Mouse (Mus musculus): ENCODE data around the gene Tmem132d. TPM values are rescaled to one million over a fixed set of nuclear protein-coding genes. Genes with fewer than 3 reads are reported as not detected.

The Tmem132d gene
- polyA plus RNA-seq, 1 experiment, result not detected

- H3K4me3 ChIP-seq (ENCODE audit: insufficient read depth, low read length), result no peak overlapping the region
- TF ChIP-seq CTCF (IDR thresholded peaks at IDR 0.05; ENCODE audit: borderline replicate concordance, insufficient read depth, low read length) (no peak), POLR2A (IDR thresholded peaks at IDR 0.05; ENCODE audit: low read depth, low read length) (no peak)
- H3K4me1 ChIP-seq (ENCODE audit: control insufficient read depth, insufficient read depth, low read length), result no peaks in the 10 kb centered on the region
- H3K27ac ChIP-seq (ENCODE audit: insufficient read depth, low read length), result no peak overlapping the region
Measured at GRCm38 (mm10) chr5:127874461-127874860, 558.4 kb downstream of the Tmem132d start.

GRCm38 (mm10) chr5:127865157-127865556 is 567.7 kb downstream of the Tmem132d start:
- Histone ChIP-seq H3K27ac (ENCODE audit: insufficient read depth, low read length) (no peak overlapping the region), H3K4me1 (ENCODE audit: control insufficient read depth, insufficient read depth, low read length) (no peaks in the 10 kb centered on the region), H3K4me3 (ENCODE audit: insufficient read depth, low read length) (no peak overlapping the region)
- TF ChIP-seq CTCF (IDR thresholded peaks at IDR 0.05; ENCODE audit: borderline replicate concordance, insufficient read depth, low read length), result no peak
- TF ChIP-seq POLR2A (IDR thresholded peaks at IDR 0.05; ENCODE audit: low read depth, low read length), result no peak

GRCm38 (mm10) chr5:127859719-127860118 is 573.2 kb downstream of the Tmem132d start:
- Histone ChIP-seq H3K4me3 (ENCODE audit: insufficient read depth, low read length) (no peak overlapping the region), H3K27ac (ENCODE audit: insufficient read depth, low read length) (no peak overlapping the region), H3K4me1 (ENCODE audit: control insufficient read depth, insufficient read depth, low read length) (no peaks in the 10 kb centered on the region)
- TF ChIP-seq CTCF (IDR thresholded peaks at IDR 0.05; ENCODE audit: borderline replicate concordance, insufficient read depth, low read length) (no peak), POLR2A (IDR thresholded peaks at IDR 0.05; ENCODE audit: low read depth, low read length) (no peak)

GRCm38 (mm10) chr5:127852305-127852704 is 580.6 kb downstream of the Tmem132d start:
- Histone ChIP-seq H3K4me3 (ENCODE audit: insufficient read depth, low read length) (no peak overlapping the region), H3K27ac (ENCODE audit: insufficient read depth, low read length) (no peak overlapping the region), H3K4me1 (ENCODE audit: control insufficient read depth, insufficient read depth, low read length) (no peaks in the 10 kb centered on the region)
- TF ChIP-seq POLR2A (IDR thresholded peaks at IDR 0.05; ENCODE audit: low read depth, low read length), result no peak
- no peak for TF ChIP-seq CTCF (IDR thresholded peaks at IDR 0.05; ENCODE audit: borderline replicate concordance, insufficient read depth, low read length)

GRCm38 (mm10) chr5:127831791-127832190 is 601.1 kb downstream of the Tmem132d start:
- H3K4me3 ChIP-seq (ENCODE audit: insufficient read depth, low read length), result no peak overlapping the region
- no peaks in the 10 kb centered on the region for H3K4me1 ChIP-seq (ENCODE audit: control insufficient read depth, insufficient read depth, low read length)
- TF ChIP-seq CTCF (IDR thresholded peaks at IDR 0.05; ENCODE audit: borderline replicate concordance, insufficient read depth, low read length), result no peak
- no peak for TF ChIP-seq POLR2A (IDR thresholded peaks at IDR 0.05; ENCODE audit: low read depth, low read length)
- H3K27ac ChIP-seq (ENCODE audit: insufficient read depth, low read length), result no peak overlapping the region

GRCm38 (mm10) chr5:127830831-127831230 is 602.0 kb downstream of the Tmem132d start:
- Histone ChIP-seq H3K4me1 (ENCODE audit: control insufficient read depth, insufficient read depth, low read length) (no peaks in the 10 kb centered on the region), H3K4me3 (ENCODE audit: insufficient read depth, low read length) (no peak overlapping the region), H3K27ac (ENCODE audit: insufficient read depth, low read length) (no peak overlapping the region)
- no peak for TF ChIP-seq POLR2A (IDR thresholded peaks at IDR 0.05; ENCODE audit: low read depth, low read length)
- no peak for TF ChIP-seq CTCF (IDR thresholded peaks at IDR 0.05; ENCODE audit: borderline replicate concordance, insufficient read depth, low read length)

- Histone ChIP-seq H3K4me1 (ENCODE audit: control insufficient read depth, insufficient read depth, low read length) (no peaks in the 10 kb centered on the region), H3K27ac (ENCODE audit: insufficient read depth, low read length) (no peak overlapping the region), H3K4me3 (ENCODE audit: insufficient read depth, low read length) (no peak overlapping the region)
- TF ChIP-seq CTCF (IDR thresholded peaks at IDR 0.05; ENCODE audit: borderline replicate concordance, insufficient read depth, low read length) (no peak), POLR2A (IDR thresholded peaks at IDR 0.05; ENCODE audit: low read depth, low read length) (no peak)
Measured at GRCm38 (mm10) chr5:127828756-127829155, 604.1 kb downstream of the Tmem132d start.

GRCm38 (mm10) chr5:127821960-127822359 is 610.9 kb downstream of the Tmem132d start:
- Histone ChIP-seq H3K27ac (ENCODE audit: insufficient read depth, low read length) (no peak overlapping the region), H3K4me1 (ENCODE audit: control insufficient read depth, insufficient read depth, low read length) (no peaks in the 10 kb centered on the region), H3K4me3 (ENCODE audit: insufficient read depth, low read length) (no peak overlapping the region)
- TF ChIP-seq CTCF (IDR thresholded peaks at IDR 0.05; ENCODE audit: borderline replicate concordance, insufficient read depth, low read length), result no peak
- no peak for TF ChIP-seq POLR2A (IDR thresholded peaks at IDR 0.05; ENCODE audit: low read depth, low read length)

GRCm38 (mm10) chr5:127815292-127815691 is 617.6 kb downstream of the Tmem132d start:
- H3K4me3 ChIP-seq (ENCODE audit: insufficient read depth, low read length), result no peak overlapping the region
- TF ChIP-seq CTCF (IDR thresholded peaks at IDR 0.05; ENCODE audit: borderline replicate concordance, insufficient read depth, low read length) (no peak), POLR2A (IDR thresholded peaks at IDR 0.05; ENCODE audit: low read depth, low read length) (no peak)
- no peaks in the 10 kb centered on the region for H3K4me1 ChIP-seq (ENCODE audit: control insufficient read depth, insufficient read depth, low read length)
- H3K27ac ChIP-seq (ENCODE audit: insufficient read depth, low read length), result no peak overlapping the region

GRCm38 (mm10) chr5:127807419-127807818 is 625.5 kb downstream of the Tmem132d start:
- H3K27ac ChIP-seq (ENCODE audit: insufficient read depth, low read length), result no peak overlapping the region
- no peaks in the 10 kb centered on the region for H3K4me1 ChIP-seq (ENCODE audit: control insufficient read depth, insufficient read depth, low read length)
- no peak overlapping the region for H3K4me3 ChIP-seq (ENCODE audit: insufficient read depth, low read length)
- TF ChIP-seq POLR2A (IDR thresholded peaks at IDR 0.05; ENCODE audit: low read depth, low read length), result no peak
- TF ChIP-seq CTCF (IDR thresholded peaks at IDR 0.05; ENCODE audit: borderline replicate concordance, insufficient read depth, low read length), result no peak

- TF ChIP-seq POLR2A (IDR thresholded peaks at IDR 0.05; ENCODE audit: low read depth, low read length), result no peak
- no peak for TF ChIP-seq CTCF (IDR thresholded peaks at IDR 0.05; ENCODE audit: borderline replicate concordance, insufficient read depth, low read length)
- H3K4me3 ChIP-seq (ENCODE audit: insufficient read depth, low read length), result no peak overlapping the region
- no peak overlapping the region for H3K27ac ChIP-seq (ENCODE audit: insufficient read depth, low read length)
- no peaks in the 10 kb centered on the region for H3K4me1 ChIP-seq (ENCODE audit: control insufficient read depth, insufficient read depth, low read length)
Measured at GRCm38 (mm10) chr5:127806850-127807249, 626.0 kb downstream of the Tmem132d start.

All from embryonic fibroblast, embryonic 13.5 days (primary cell).